Mouse (Mus musculus): ENCODE data around the gene Cacnb1.

Gene Cacnb1

DNA sequence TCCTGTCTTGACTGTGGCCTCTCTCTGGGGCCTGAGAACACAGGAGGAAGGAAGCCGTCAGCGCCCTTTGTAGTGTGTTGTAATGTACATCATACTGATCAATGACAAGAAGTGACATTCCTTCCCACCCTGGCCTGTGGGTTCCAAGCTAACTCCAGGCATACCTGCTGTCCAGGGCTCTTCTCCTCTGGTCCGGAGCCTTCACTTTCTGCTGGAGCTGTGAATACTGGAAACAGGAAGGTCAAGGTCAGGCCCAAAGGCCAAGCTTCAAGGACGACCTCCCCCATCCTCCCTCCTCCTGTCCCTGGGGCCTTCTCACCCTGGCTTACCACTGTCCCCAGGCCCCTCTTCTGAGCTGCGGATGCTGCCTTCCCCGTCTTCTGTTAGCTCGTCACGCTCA, 18.1 kb upstream of the Cacnb1 start:
- DNase-seq (ENCODE audit: low spot score in 2 of 2) = no peak

- DNase-seq (ENCODE audit: low spot score in 2 of 2) = peak in 1 of 2 experiments; percentile 47
These were observed 15.0 kb upstream of the Cacnb1 start for GRCm38 (mm10) chr11:98037871-98038270.

GRCm38 (mm10) chr11:98035977-98036377, 13.1 kb upstream of the Cacnb1 start:
- peak in 1 of 2 experiments; percentile 55 for DNase-seq (ENCODE audit: low spot score in 2 of 2)

GRCm38 (mm10) chr11:98034840-98035239, 12.0 kb upstream of the Cacnb1 start:
- DNase-seq (ENCODE audit: low spot score in 2 of 2) = peak in 1 of 2 experiments; percentile 63

- no peak for DNase-seq (ENCODE audit: low spot score in 2 of 2)
These were observed 11.2 kb upstream of the Cacnb1 start for GRCm38 (mm10) chr11:98034061-98034460.

DNA sequence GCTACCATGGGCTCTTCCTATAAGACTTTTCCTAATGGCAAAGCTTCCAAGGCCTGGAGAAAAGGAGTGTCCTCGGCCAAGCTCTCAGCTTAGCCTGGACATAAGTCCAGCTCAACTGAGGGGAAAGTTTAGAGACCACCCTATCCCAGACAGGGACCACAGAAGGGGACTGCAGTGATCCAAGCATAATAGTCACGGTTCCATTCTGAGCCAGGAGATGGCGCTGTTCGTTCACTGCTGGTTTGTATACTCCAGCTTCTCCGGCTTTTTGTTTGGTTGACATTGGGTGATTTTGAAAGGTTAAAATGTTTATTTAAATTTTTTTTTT, 8.6 kb upstream of the Cacnb1 start:
- DNase-seq (ENCODE audit: low spot score in 2 of 2) = peak; percentile 79 to 88

DNA sequence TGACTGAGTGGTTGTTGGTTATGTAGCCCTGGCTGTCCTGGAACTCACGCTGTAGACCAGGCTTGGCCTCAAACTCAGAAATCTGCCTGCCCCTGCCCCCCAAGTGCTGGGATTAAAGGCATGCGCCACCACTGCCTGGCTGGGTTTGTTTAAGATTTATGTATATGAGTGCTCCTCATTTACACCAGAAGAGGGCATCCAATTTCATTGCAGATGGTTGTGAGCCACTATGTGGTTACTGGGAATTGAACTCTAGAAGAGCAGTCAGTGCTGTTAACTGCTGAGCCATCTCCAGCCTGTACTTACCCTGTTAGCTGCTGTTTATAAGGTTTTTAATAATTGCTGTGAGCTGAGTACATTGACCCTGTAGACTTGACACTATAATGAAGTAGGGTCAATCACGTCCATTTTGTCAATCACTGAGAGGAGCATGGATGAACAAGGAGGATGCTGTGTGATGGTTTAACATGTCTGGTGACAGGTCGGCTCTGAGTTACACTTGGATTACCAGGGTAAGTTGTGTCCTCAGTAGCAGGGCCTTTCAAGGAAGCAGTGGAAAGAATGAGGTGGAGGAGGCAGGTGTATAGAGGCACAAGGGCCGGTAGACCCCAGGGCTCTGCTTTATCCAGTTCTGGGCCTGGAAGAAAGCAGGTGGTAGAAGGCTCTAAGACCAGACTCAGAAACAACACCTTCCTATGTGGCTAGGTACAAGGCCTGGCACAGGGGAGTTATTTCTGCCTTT, 8.0 kb upstream of the Cacnb1 start:
- no peak for DNase-seq (ENCODE audit: low spot score in 2 of 2)

DNA sequence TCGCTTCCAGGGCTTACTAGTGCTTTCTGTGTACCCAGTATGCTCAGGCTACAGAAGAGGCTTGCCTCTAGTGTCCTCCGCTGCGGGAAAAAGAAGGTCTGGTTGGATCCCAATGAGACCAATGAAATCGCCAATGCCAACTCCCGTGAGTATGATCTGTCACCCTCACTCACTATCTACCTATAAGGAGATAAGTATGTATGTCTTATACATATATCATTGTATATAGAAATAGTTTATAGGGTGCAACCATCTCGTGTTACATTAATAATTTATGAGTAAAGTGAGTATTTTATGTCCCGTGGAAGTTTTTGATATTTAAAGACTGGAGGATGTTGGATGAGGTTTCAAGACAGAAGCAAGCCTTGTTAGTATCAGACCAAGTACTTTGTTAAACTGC, 5.0 kb upstream of the Cacnb1 start:
- no peak for DNase-seq (ENCODE audit: low spot score in 2 of 2)

GRCm38 (mm10) chr11:98027297-98027688, 4.5 kb upstream of the Cacnb1 start:
- no peak for DNase-seq (ENCODE audit: low spot score in 2 of 2)

- DNase-seq (ENCODE audit: low spot score in 2 of 2) = peak; percentile 85 to 94
These were observed 3.9 kb upstream of the Cacnb1 start, which contains the start of gene Rpl19 for GRCm38 (mm10) chr11:98026570-98027296. Gene Rpl19, plus strand, starts transcription at chr11:98026710.

DNA sequence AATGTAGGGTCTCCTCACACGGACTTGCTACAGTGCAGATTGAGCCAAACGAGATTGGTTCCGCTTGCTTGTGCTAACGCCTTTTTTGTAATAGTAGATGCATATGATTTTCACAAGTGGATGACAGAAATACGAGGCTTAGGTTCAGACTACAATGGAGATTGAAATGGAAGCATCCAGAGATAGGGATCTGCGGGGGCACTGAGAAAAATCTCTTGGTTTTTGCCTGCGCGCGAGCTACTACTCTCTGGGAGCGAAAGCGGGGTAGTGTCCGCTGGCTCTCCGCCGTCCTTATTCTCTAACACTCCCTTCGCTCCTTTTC, 3.4 kb upstream of the Cacnb1 start:
- DNase-seq (ENCODE audit: low spot score in 2 of 2) = no peak

DNA sequence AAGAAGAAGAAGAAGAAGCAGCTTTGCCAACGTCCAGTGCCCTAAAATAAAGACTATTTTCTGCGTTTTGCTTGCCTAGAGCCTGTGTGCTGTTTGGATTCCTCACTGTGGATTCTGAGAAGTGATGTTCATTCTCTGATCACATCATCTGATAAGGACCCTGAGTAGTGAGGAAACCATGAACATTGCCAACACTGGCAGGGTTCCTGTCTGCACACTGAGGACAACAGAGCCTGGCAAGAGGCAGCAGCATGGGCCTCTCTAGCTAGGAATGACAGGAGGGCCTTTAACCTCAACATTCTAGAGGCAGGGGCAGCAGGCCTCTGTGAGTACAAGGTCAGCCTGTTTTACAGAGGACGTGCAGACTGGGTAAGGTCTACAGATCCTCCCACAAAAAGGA, 1.7 kb upstream of the Cacnb1 start:
- DNase-seq (ENCODE audit: low spot score in 2 of 2) = no peak

DNA sequence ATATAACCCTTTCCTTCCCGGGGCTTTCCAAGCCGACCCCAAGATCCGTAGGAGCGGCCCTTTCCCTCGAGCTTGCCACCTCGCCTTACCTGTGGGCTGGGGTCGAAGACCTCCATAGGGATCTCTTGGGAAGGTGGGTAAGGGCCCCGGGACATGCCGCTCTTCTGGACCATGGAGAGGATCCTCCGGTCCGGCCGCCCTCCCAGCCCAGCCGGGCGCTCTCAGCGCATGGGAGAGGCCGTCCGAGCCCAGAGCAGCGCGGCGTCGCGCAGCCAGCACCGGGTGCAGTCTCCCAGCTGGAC, 630 bp downstream of the Cacnb1 start:
- DNase-seq (ENCODE audit: low spot score in 2 of 2) = no peak

DNA sequence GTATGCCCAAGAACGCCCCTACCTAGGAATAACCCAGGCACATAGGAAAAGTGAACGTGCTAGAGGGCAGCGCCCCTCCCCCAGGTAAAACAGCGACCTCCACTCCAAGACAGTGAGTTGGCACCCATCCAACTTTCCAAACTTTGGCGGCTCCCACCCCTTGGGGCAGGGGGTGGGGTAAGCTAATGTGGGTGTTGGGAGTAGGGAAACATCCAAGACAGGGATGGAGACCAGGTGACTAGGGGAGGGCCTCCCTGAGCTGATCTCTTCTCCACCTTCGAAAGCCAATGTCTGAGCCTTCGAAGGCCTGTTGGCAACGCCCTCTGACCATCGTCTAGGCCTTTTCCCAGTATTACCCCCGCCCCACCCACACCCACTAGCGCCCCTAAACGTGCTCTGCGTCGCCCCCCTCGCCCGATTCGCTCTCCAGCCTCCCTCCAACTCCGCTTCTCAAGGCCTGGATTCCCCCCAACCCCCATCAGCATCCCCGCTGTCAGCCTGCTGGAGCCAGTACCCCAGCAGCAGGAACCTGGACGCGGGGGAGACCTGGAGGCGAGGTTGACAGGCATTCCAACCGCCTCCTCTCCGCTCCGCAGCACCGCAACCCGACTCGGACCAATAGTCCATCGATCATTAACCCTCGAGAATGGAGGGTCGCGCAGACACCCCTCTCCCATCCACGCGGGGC, 1.1 kb downstream of the Cacnb1 start:
- peak in 1 of 2 experiments; percentile 52 for DNase-seq (ENCODE audit: low spot score in 2 of 2)

DNA sequence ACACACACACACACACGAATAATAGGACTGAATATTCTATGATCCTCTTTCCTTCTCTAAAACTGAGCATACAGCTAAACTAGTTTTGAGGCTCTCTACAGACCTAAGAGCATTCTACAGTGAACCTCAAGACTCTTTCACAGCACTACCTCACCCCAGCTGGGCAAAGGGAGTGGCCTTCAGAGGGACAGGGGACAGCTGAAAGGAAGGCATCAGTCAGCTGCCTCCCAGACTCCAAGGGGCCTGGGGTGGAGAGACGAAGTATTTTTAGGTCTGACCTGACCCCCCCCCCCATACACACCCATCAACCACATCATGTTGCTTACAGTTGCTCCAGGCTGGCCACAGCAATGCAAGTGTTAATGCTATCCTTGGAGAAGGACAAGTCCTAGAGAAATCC, 1.7 kb downstream of the Cacnb1 start:
- DNase-seq (ENCODE audit: low spot score in 2 of 2) = no peak

DNA sequence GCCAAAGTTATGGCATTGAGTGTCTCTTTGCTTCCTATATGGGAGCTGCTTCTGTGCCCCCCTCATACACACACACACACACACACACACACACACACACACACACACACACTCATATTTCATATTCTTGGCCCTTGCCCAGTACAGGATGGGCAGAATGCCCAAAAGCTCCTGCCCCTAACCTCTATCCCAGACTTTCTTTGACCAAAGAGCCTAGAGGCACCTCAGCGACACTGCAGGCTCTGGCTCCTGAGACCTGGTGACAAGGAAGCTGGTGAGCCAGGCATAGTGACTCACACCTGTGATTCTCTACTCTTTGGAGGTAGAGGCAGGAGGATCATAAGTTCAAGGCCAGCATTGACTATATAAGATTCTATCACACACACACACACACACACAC, 2.1 kb downstream of the Cacnb1 start:
- DNase-seq (ENCODE audit: low spot score in 2 of 2) = no peak

- DNase-seq (ENCODE audit: low spot score in 2 of 2) = no peak
These were observed 2.8 kb downstream of the Cacnb1 start for GRCm38 (mm10) chr11:98019883-98020610.

DNA sequence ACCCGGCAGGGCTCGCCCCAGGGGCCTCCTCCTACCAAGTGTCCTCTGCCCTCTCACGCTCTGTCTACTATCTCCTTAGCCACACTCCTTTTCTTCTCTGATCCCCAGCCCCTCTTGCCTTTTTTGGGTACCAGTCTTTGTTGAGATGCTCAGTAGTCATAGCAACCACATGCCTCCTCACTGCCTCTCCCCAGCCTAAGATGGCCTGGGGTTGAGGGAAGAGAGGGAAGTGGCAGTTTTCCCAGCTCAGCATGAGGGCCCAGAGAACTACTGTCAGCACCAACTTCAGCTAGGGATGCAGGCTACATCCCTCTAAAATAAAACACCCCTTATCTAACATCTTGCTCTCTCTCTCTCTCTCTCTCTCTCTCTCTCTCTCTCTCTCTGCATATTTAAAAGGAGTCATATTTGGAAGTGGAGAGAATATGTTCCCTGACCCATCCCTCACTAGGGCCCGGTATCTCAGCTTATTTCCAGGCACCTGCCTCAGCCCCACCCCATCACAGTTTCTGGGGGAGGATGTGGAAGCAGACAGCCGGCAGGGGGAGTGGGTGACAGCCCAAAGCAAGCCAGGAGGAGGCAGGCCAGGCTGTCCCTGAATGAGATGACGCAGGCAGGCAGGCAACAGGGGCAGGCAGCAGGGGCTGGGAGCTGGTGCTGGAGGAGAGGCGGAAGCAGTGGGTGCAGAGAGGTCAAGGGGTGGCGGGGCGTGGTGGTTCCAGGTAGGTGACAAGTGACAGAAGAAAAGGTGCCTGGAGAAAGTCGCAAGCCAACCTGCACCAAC, 3.8 kb downstream of the Cacnb1 start:
- DNase-seq (ENCODE audit: low spot score in 2 of 2) = no peak

DNA sequence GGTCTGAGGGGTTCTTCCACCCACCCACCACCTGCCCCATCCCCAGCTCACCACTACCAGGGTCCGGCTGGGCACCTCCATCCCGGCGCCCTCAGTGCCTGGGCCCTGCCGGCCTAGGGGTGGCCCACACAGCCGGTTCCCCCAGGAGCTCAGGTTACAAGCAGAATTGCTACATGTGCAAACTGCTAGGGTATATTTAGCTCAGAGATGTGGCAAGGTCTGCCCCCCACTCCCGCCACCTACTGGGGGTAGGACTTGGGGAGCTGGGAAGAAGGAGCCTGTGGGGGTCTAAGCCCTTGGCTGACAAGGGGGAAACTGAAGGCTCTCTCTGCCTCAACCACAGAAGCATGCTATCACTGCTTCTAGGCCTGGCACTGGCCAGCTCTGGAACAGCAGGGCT, 4.6 kb downstream of the Cacnb1 start:
- no peak for DNase-seq (ENCODE audit: low spot score in 2 of 2)

GRCm38 (mm10) chr11:98016824-98017223, 6.0 kb downstream of the Cacnb1 start:
- no peak for DNase-seq (ENCODE audit: low spot score in 2 of 2)

- no peak for DNase-seq (ENCODE audit: low spot score in 2 of 2)
These were observed 6.7 kb downstream of the Cacnb1 start for GRCm38 (mm10) chr11:98016177-98016576.

- no peak for DNase-seq (ENCODE audit: low spot score in 2 of 2)
These were observed 10.0 kb downstream of the Cacnb1 start for GRCm38 (mm10) chr11:98012831-98013230.

Data from cerebellum, postnatal 4 days (tissue).